Mouse (Mus musculus) large intestine, adult 2 months (tissue): ENCODE results near the gene Lrmda. TPM values are rescaled to one million over a fixed set of nuclear protein-coding genes. Genes with fewer than 3 reads are reported as not detected.

ENCODE experiments used
- DNase-seq: peaks from one replicate; pipeline ENCODE4 v3.0.0-alpha.2; 2012; ENCODE audit warnings: low read depth, low spot score
- WGBS: fragments of 180-500 bp; shearing (Covaris S2); methylation state at CpG from one replicate; pipeline ENCODE4 v1.1.7; 2018; 5-methylcytosine and 5-hydroxymethylcytosine counted together
- polyA plus RNA-seq: library from polyadenylated mRNA; depleted of rRNA; stranded (reverse); fragments of >200 nt; gene quantifications from 2 replicates; pipeline ENCODE4 v1.2.3, GENCODE M21; 2012

Gene Lrmda
- polyA plus RNA-seq, 1 experiment, result 0.12 TPM

DNA sequence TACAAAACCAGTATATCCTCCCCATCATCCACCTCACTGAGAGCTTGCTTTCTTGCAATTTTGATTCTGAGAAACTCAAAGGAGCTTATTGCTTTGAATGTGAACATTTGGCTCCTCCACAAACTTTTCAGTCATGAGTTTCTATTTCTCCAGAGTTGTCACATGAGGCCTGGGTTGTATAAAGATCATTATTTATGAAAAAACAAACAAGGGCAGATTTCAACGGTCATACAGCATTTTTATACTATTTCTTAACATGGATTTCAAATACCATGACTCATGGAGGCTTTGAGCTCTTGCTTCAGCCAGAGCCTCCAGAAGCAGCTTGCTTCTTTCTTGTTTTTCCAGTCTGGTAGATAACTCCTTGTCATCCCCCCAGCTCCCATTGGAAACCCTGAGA is 119.8 kb downstream of the Lrmda start:
- DNase-seq, result no peak
- 18% methylated on average over 1 of the region's 1 CpGs for WGBS

DNA sequence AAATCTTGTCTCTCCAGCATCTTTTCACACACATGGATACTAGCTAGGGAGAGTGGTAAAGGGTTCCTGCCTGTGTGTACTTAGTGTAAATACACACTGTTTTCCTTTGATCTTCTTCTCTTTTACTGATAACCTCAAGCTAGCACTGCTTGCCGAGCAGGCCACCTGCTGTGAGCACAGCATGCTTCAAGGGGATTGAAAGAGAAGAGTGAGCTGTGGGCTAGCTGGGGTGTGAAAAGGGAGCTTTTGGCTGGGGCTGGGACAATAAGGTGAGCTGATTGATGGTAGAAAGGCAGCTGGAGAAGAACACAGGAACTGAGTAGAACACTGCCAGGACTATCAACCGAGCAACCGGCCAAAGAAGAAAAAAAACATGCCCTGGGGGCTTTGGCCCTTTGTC is 124.5 kb downstream of the Lrmda start:
- WGBS, result 52% methylated on average over 3 of the region's 3 CpGs
- no peak for DNase-seq

DNA sequence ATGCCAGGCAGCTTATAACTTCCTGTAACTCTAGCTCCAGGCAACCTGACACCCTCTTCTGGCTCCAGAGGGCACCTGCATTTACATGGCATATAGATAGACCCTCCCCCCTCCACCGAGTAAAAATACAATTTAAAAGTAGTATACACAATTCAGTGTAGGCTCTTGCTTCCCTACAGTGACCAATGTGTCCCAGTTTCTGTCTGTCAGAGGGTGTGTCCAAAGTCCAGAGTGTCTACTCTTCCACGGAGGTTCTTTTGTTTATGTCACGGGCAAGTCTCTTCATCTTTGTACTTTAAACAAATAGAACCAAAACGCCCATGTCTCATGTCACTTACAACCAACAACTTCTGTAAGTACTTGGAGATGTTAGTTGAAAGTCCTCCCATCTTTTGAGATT is 126.4 kb downstream of the Lrmda start:
- DNase-seq, result no peak
- WGBS, result 20% methylated on average over 4 of the region's 4 CpGs

DNA sequence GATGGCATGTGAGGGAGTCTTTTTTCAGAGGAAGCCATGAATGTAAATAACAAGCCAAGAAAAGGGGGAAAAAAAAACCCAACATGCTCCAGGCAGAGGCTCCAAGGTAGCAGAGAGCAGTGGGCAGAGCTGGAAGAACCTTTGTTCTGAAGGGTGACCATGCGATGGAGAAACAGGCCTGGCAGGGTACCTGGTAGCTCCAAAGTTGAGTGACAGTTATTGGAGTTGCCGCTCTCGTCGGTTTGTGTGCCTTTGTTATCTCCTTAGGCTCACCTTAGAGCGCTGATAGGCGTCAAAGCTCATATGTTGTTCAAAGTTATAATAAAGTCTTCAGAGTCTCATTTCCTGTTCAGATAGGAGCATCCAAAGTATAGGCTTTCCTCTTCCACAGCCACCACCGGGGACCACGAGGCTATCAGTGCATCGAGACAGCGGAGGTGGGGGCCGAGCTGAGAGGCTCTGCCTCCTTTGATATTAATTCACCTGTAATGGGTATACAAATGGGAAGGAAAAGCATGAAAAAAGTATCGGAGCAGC is 127.1 kb downstream of the Lrmda start:
- 74% methylated on average over 12 of the region's 12 CpGs for WGBS
- DNase-seq, result no peak

DNA sequence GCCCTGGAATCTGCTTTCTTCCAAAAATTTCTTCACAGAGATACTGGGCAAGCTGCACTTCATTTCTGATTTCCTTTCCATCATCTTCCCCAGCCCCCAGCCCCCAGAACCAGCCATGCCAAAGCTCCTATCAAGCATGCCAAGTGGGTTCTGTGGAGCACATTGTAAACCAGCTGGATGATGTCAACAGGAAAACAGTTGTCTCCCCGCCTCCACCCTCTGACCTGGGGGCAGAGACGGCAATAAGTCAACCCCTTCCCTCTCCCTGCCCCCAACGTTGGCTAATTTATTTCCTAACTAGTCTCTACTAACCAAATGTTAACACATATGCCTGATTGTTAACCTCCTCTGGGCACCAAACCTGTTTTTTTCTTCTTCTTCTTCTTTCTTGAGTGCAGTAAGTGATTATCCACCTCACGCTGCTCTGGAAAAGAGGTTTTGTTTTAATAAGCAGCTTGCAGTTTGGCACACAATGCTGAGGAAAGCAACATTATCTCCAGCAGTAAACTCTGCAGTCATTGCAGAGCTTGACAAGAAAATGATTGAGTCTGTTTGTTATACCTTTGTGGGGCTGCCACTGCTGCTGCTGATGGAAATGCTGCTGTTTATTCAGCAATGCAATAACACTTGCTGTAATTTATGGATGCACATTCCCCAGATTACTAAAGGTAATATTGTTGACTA is 128.0 kb downstream of the Lrmda start:
- no peak for DNase-seq

DNA sequence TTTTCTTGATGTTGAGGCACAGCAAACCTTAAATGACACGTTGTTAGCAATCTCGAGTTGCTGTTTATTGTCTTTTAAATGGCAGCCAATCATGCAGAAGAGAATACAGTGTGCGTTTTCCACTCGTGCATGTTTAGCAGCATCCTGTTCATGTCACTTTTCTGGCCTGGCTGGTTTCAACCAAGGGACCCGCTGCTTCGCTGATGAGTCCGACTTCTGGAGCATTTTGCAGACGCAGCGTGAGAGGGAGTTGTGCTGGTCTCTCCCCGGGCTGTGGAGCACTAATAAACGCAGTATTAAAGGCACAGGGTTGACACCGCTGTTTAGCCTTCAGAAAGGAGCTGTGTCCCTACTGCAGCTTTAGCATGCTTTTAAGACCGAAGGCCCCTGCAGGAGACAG is 133.2 kb downstream of the Lrmda start:
- DNase-seq, result no peak
- WGBS, result 61% methylated on average over 13 of the region's 13 CpGs

More for the DNA sequence above, 128.0 kb downstream of the Lrmda start:
- 33% methylated on average over 4 of the region's 4 CpGs for WGBS

DNA sequence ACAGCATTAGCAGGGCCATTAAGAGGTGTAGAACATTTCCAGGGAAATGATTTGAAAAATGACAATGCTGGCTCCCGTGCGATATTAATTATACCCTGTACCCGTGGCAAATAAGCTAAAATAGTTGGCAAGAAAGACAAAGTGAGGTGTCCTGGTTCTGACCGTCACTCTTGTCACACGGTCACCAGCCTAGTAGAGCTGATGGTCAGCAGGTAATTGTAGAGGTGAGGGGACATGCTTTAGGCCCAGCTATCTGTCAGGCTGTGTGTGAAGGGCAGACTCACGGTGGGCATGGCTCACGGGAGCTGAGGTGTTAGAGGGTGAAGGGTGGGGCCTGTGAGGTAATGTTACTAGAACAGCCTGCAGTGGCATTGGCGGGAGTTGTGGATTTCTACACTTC is 134.6 kb downstream of the Lrmda start:
- 79% methylated on average over 8 of the region's 8 CpGs for WGBS
- no peak for DNase-seq

DNA sequence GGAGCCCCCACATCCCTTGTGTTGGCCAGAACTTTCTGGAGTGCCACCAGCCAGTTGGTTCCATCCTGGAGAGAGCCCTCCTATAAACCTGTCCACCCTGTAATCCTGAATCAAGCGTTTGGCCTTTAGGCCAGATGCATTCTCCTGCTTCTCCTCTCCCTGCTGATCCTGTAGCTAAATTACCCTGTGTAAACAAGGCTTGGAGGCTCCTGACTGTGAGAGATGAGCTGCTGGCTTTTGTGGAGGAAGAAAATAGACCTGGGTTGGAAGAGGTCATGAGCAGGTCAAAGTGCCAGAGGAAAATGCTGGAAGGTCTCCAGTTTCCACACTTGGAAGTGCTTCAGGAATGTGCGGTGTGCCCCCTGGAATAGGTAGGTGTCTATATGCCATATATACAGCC is 135.5 kb downstream of the Lrmda start:
- no peak for DNase-seq
- 37% methylated on average over 2 of the region's 2 CpGs for WGBS

DNA sequence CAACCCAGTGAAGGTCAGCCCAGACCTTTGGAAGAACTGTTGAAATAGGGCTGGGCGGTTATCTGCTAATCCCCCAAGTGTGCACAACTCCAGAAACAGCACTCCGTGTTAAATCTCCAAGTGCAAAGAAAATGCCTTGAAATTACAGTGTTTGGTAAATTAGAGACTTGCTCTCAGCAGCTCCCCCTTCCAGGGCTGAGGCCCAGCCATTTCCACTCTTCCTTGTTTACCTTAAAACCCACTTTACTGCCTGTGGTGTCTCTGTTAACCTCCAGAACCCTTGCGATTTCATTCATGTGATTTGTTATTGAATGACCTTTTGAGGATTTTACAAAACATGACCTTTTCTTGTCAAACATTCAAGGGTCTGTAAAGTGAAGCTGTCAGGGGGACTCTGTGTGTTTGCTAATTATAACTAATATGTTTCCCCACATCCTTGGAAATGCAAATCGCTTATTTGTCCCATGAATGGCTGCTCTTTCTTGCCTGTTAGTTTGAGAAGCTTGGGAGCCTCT is 136.1 kb downstream of the Lrmda start:
- no peak for DNase-seq
- WGBS, result 61% methylated on average over 4 of the region's 4 CpGs

DNA sequence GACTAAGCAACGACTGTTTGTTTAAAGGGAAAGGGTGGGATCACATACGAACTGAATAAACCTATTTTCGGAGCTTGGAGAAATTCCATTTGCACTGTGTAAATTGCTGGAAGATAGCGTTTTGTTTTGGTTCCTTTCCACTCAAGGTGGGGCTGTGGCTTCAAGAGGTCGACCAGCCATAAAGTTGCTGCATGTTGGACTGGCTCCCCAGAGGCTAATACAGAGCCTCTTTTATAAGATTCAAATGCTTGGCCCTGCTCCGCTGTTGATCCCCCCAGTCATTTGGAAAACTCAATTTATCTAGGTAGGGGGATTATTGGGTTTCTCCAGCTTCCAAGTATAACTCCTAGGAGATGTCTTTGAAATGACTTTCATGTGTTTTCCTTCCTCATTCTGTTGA is 137.5 kb downstream of the Lrmda start:
- no peak for DNase-seq
- WGBS, result 32% methylated on average over 6 of the region's 6 CpGs

DNA sequence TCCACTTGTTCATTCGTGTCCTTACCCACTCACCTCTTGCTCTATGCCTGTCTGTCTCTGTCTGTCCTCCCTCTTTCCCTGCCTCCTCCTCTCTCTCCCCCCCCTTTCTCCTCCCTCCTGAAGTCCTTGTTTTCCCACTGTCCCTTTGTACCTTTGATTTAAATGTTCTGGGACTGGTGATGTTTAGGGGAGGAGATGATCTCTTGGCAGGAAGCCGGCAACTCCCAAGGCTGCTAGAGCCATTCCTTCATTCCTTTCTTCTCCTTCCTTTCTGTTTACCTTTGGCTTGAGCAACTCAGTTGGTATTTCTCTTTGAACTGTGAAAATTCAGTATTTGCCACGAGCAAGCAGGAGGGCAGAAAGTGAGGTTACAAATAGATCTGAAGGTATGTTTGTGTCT is 141.9 kb downstream of the Lrmda start:
- DNase-seq, result no peak

DNA sequence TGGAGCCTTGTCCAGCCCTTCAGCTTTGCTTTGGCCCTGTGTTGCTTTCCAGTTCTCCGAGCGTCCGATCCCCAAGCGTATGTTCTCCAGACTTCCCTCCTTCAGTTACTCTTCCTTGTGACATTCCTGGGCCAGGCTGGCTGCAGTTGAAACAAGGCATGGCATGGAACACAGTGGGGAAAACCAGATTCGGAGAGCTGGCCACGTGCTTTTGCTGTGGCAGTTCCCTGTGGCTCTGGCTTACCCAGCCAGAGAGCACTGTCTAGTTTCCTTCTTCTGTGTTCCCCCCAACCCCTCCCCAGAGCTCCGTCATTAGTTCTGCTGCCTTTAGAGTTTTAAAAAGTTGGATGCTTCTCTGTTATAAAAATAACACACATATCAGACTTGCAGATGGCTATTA is 147.8 kb downstream of the Lrmda start:
- 83% methylated on average over 7 of the region's 7 CpGs for WGBS
- DNase-seq, result no peak

More for the DNA sequence above, 141.9 kb downstream of the Lrmda start:
- 20% methylated on average over 3 of the region's 3 CpGs for WGBS

DNA sequence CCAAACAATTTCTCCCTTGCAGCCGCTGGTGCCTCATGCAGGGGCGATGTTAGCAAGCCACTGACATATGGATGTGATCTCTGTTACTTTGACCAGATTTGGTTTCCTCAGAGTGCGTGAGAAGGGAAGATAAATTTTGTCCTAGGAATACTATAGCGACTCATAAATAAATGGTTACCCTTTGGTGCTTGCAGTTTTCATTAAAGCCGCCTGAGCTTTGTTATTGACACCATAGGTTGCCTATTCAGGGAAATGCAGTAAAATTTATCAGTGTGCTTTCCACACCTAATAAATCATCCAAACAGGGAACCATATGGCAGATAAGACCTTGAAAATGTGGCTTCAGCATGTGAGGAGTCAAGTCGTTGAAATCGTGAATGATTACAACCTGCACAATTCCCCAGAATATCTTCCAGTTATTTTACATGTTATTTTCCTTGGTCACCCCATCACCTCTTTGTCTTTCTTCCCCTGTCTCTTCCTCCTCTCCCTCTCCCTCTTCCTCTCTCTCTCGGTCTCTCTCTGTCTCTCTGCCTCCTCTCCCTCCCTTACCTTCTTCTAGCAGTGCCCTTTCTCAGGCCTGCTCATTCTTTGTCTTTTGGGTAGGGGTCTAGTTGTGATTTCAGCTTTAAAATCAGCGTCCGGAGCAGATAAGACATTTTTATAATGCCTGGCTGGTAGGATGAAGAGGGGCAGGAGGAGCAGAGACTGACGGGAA is 148.7 kb downstream of the Lrmda start:
- DNase-seq, result no peak
- 56% methylated on average over 11 of the region's 11 CpGs for WGBS

DNA sequence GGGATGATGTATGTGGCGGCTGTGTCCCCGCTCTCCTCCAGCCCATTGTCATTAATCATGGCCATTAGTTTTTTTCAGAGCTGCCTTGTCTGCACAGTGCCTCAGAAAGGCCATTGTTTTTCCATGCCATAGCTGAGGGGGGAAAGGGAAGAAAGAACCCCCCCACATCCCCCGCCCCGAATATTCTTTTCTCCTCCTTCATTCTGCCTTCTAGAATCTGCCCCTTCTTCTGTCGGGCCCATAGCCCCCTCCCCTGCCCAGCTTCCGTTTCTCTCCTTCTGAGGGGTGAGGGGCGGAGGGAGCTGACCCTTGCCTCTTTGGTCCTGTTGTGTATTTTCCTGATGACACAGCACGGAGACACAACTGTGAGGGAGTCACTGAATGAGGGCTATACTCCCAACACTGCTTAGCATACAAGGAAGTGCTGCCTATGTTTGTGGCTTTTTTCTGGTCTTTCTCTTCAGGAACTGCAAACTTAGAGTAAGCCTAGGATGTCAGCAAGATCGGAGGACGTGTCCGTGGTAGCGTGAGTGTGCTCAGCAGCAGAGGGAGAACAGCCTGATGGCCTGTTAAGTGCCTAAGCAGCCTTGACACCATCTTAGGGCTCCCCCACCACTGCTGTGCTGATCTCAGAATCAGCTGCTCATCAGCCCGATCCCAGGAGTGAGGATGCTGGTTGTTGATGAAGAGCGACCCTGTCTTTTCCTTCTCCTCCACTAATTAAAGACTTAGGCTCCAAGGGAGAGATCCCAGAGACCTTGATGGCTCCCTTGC is 149.5 kb downstream of the Lrmda start:
- WGBS, result 65% methylated on average over 14 of the region's 14 CpGs
- no peak for DNase-seq

DNA sequence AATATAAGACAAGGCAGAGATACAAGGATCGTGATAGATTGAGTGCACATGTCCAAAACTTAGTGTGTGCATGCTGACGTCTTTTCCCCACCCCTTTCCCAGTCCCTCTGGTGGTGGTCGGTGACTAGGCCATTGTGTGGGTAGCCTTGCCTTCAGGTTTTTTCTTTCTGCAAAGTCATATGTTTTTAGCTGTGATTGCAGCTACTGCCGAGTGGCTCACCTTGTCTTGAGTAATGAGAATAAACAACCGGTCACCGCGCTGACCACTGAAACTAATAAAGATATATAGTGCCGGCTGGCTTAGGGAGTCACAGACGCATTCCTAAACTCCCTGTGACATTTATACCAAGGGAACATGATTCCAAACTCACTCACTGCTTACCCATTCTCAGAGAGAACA is 155.2 kb downstream of the Lrmda start:
- DNase-seq, result no peak
- 54% methylated on average over 9 of the region's 9 CpGs for WGBS

DNA sequence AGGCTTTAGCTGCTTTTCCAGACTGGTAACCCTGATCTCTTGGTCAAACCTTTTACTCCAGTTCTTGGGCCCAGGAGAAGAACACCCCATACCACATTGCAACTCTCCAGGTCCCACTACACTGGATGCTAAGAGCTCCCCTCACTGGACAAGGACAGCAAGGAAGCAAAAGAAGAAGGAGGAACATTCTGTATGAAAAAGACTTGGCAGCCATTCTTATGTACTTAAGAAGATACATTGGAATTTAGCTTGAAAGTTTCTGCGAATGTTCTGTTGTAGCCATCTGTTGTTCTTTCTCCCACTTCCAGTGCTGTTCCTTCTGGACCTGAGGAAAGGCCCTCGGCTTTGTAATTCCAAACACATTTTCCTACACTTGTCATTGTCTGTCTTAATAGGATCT is 160.2 kb downstream of the Lrmda start:
- DNase-seq, result no peak

DNA sequence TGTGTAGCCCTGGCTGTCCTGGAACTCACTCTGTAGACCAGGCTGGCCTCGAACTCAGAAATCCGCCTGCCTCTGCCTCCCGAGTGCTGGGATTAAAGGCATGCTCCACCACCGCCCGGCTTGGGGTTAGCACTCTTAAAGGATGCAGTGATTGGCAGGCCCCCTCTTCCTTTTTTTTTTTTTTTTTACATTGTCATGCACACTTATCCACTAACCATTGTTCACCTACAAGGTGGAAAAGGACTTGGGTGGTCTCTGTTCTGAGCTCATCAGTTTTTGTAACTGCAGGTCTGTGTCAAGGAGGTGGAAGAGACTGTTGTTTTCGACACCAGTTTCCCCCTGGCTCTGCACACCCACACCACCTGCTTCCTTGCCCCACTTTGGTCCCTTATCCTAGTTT is 162.0 kb downstream of the Lrmda start:
- 87% methylated on average over 6 of the region's 6 CpGs for WGBS
- DNase-seq, result no peak

More for the DNA sequence above, 160.2 kb downstream of the Lrmda start:
- 74% methylated on average over 2 of the region's 2 CpGs for WGBS

DNA sequence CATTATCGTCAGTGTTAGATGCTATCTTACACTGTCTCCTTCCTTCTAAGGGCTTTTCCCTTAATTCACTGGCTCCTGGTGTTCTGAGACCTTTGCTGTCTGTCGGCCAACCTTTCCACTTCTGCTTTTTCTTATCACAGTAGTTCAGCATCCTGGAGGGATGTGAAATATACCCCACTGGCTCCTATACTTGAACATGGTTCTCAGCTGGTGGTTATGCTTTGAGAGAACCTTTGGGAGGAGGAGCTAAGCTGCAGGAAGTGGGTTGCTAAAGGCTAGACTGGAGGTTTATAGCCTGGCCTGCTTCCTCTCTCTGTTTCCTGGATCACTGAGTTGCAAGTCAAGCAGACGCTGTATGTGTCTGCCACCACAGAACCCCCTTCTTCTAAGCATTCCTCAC is 163.7 kb downstream of the Lrmda start:
- WGBS, result 65% methylated on average over 3 of the region's 3 CpGs
- DNase-seq, result no peak

DNA sequence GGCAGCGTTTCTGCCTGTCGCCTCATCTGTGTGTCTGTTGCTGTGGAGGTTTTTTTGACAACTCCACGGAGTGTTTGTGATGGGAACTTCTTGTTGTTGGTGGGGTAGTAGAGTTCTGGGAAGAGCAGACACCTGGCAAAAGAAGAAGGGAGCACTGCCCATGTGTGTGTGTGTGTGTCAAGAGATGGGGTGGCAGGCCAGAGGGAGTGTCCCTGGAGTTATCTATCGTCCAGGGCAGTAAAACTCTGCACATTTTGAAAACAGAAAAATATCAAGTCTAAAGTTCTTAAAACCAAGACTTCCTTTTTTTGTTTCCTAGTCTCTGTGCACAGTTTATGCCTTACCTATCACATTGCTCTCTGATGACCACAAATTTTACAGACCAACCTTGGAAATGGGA is 165.9 kb downstream of the Lrmda start:
- WGBS, result 66% methylated on average over 4 of the region's 4 CpGs
- no peak for DNase-seq

DNA sequence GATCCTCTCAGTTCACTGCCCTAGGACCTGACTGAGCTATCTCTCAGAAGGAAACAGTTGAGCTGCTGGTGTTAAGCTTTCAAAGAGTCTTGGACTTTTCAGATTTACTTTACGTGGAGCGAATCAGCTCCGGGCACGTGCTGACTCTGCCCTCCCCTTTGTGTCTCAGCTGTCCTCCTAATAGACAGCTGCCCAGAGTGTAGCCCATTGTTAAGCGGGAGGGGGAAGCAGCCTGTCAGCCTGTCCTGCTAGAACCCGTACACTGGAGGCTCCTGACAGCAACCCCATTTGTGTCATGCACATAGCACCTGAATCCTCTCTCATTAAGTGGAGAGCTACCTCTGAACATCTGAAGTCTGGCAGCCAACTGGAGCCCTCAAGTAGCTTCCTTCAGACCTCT is 170.6 kb downstream of the Lrmda start:
- DNase-seq, result no peak
- 66% methylated on average over 6 of the region's 6 CpGs for WGBS
